Mouse (Mus musculus): ENCODE data around the gene Litaf. TPM values are rescaled to one million over a fixed set of nuclear protein-coding genes. Genes with fewer than 3 reads are reported as not detected.

The Litaf gene
- polyA plus RNA-seq, 1 experiment from 2014 or later: 31.6 TPM

DNA sequence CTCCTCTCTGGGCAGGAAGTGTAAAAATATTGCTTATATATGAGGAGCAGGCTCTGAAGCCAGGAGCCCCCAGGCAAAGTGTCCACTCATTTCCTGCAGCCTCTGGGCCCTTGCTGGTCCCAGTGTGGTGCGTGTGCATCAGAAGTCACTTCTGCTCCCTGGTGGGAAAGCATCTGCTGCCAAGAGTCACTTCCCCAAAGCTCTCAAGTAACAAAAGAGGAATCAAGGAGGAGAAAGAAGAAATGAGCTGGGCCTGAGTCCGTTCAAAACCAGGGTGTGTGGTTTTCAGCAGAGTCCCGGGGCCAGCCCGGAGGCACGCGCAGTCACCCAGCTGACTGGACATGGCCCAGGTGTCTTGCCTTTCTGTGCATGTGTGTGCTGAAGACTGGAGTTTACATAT lies 59.9 kb downstream of the Litaf start:
- Histone ChIP-seq H3K9me3 (replicated peaks) (no peaks in the 10 kb centered on the region), H3K9ac (no peak overlapping the region), H3K4me2 (no peak overlapping the region), H3K27ac (peak overlapping the region; percentile 51), H3K27me3 (no peaks in the 10 kb centered on the region), H3K4me3 (replicated peaks) (no peak overlapping the region), H3K4me1 (replicated peaks) (peaks cover 26% of the 10 kb centered on the region), H3K36me3 (no peaks in the 10 kb centered on the region)
- ATAC-seq (ENCODE audit: low read depth): 0 out of 2 replicates have a peak, but pooled peaks have one; percentile 42
- DNase-seq: no peak
- 37% methylated on average over 6 of the region's 6 CpGs for WGBS (ENCODE audit: insufficient replicate concordance)

DNA sequence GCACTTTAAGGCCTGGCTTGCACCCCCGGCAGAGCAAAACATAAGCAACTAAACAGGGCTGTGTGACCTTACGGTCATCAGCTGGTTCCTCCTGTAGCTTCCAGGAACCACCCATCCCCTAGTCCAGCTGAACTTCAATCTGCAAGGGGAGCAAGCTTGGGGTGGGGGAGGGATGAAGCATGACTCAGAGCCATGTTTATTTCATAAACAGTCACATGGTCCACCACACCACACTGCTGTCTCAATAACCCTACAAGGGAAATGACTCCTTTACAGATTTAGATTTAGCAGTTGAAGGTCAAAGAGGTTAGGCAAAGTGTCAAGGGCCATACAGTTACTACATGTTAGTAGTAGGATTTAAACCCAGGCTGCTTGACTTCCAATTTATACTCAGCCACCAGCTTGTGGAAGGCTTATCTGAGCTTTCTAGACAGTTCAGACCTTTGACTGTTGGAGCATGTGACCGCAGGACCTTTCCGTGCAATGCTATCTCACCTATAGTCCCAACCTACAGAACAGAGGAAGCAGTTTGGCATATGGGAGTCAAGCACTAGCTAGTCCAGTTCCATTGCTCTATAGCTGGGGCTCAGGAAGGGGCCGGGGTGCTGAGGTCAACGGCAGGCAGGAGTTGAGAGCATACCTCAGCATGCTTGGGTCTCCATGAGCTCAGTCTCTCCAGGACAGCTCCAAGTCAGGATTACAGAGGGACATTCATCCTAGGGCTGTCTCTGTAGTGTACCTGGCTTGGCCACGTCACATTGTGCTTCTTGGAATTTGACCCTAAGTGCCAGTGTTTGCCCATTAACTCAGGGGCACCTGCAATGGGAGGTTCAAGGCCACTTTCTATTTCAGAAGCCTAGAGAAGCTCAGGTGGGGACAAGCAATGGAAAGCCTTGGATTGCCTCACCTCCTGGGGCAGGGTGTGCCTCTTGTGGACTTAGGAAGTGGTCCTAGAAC lies 64.0 kb downstream of the Litaf start:
- H3K27ac ChIP-seq: no peak overlapping the region; the same call in 1 of the 2 replicates

DNA sequence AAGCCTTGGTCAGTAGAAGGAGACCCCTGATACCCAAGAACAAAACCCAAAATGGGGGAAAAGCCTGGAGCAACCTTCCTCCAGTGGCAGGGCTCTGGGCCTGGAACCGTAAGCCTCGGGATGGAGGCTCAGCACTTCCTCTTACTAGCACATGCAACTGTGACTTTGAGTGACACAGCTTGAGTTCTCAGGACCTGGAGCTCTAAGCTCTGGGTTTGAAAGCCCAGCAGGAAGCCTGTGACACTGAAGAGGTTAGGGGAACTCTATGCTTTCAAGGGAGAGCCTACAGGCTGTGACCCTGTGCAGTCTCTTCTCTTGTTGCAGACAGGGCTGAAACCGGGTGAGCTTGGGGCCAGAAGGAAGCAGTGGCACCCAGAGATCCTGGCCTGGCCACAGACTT lies 66.1 kb downstream of the Litaf start:
- no peaks in the 10 kb centered on the region for H3K36me3 ChIP-seq
- ATAC-seq (ENCODE audit: low read depth) (peak; percentile 37; the same call in 1 of the 2 replicates), DNase-seq (no peak)
- no peaks in the 10 kb centered on the region for H3K9me3 ChIP-seq (replicated peaks)
- peak overlapping the region; percentile 34 for H3K27ac ChIP-seq
- H3K27me3 ChIP-seq: no peaks in the 10 kb centered on the region
- H3K4me3 ChIP-seq (replicated peaks): no peak overlapping the region
- no peak overlapping the region for H3K4me2 ChIP-seq
- H3K9ac ChIP-seq: no peak overlapping the region
- 29% methylated on average over 3 of the region's 3 CpGs for WGBS (ENCODE audit: insufficient replicate concordance)
- H3K4me1 ChIP-seq (replicated peaks): peaks cover 26% of the 10 kb centered on the region

More for the DNA sequence above, 64.0 kb downstream of the Litaf start:
- H3K4me1 ChIP-seq (replicated peaks): peaks cover 26% of the 10 kb centered on the region
- H3K4me3 ChIP-seq (replicated peaks): no peak overlapping the region
- H3K27me3 ChIP-seq: no peaks in the 10 kb centered on the region
- H3K9ac ChIP-seq: no peak overlapping the region
- WGBS (ENCODE audit: insufficient replicate concordance): 44% methylated on average over 7 of the region's 7 CpGs
- ATAC-seq (ENCODE audit: low read depth) (peak; percentile 49), DNase-seq (no peak)
- no peaks in the 10 kb centered on the region for H3K36me3 ChIP-seq
- H3K9me3 ChIP-seq (replicated peaks): no peaks in the 10 kb centered on the region
- H3K4me2 ChIP-seq: no peak overlapping the region

DNA sequence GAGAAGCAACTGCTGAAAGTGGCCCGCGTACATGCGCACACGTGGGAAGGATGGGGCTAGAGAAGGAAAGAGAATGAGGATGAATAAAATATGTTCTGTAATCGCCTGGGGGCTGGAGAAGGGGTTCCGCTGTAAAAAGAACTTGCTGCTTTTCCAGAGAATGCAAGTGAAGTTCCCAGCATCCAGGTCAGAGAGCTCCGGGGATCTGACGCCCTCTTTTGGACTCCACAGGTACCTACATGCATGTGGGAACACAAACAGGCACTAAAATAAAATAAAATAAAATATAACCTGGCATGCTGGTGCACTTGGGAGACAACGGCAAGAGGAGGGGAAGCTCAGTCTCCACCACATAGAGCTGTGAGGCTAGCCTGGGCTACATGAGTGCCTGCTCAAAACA lies 67.7 kb downstream of the Litaf start:
- no peak overlapping the region for H3K27ac ChIP-seq
- H3K4me3 ChIP-seq (replicated peaks): no peak overlapping the region
- no peaks in the 10 kb centered on the region for H3K27me3 ChIP-seq
- ATAC-seq (ENCODE audit: low read depth) (no peak), DNase-seq (no peak)
- no peaks in the 10 kb centered on the region for H3K36me3 ChIP-seq
- WGBS (ENCODE audit: insufficient replicate concordance): 70% methylated on average over 9 of the region's 9 CpGs
- H3K4me1 ChIP-seq (replicated peaks): peaks cover 29% of the 10 kb centered on the region
- no peak overlapping the region for H3K9ac ChIP-seq
- no peaks in the 10 kb centered on the region for H3K9me3 ChIP-seq (replicated peaks)
- no peak overlapping the region for H3K4me2 ChIP-seq

DNA sequence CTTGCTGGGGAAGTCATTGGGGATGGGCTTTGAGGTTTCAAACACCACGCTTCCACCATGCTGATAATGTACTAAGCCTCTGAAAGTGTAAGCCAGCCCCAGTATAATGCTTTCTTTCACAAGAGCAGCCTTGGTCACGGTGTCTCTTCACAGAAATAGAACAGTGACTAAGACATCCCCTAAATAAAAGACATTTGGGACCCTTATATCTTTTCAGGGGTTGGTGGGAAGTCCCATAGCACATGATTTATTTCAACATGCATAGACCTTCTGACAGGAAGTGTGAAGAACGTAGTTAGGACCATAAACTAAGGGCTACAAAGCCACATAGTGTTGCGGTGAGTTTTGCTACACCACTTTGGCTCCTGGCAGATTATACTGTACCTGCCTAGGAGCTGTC lies 69.4 kb downstream of the Litaf start:
- DNase-seq (no peak), ATAC-seq (ENCODE audit: low read depth) (no peak)
- Histone ChIP-seq H3K4me2 (no peak overlapping the region), H3K4me3 (replicated peaks) (no peak overlapping the region), H3K4me1 (replicated peaks) (peaks cover 34% of the 10 kb centered on the region), H3K27me3 (no peaks in the 10 kb centered on the region), H3K36me3 (no peaks in the 10 kb centered on the region), H3K9ac (no peak overlapping the region), H3K9me3 (replicated peaks) (no peaks in the 10 kb centered on the region), H3K27ac (no peak overlapping the region)
- WGBS (ENCODE audit: insufficient replicate concordance): 44% methylated on average over 4 of the region's 4 CpGs

DNA sequence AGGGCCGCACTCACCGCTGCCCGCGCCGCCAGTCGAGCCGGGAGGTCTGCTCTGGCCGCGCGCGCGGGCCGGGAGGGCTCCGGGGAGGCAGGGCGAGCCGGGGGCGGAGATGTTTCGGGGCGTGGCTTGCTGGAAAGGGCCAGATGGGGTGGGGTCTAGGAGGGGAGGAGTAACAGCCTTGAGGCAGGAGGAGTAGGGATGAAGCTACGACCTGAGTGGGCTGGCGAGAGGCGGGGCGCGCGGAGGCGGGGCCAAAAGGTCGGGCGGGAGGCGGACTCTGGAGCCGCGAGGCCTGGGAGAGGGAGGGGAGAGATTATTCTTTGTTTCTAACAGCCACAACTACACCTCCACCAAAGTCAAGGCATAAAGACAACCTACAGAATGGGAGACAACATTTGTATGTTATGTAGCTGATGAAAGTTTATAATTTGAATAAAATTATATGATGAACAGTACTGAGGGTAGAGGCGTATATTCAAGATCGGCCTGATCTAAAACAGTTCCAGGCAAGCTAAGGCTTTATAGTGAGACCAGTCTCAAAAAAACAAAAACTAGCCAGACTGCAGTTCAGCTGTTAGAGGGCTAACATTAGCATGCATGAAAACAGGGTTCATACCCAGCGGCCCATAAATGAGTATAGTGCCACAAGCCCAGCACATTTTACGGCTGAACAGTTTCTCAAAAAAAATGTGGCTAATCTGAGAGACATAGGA lies 72.8 kb downstream of the Litaf start:
- DNase-seq: peak; percentile 94
- WGBS (ENCODE audit: insufficient replicate concordance): 10% methylated on average over 34 of the region's 35 CpGs
- H3K4me2 ChIP-seq: peak overlapping the region; percentile 99
- H3K4me3 ChIP-seq (replicated peaks): peak overlapping the region; percentile 77
- peak; percentile 94 for ATAC-seq (ENCODE audit: low read depth)
- no peaks in the 10 kb centered on the region for H3K9me3 ChIP-seq (replicated peaks)
- H3K27me3 ChIP-seq: no peaks in the 10 kb centered on the region
- H3K36me3 ChIP-seq: no peaks in the 10 kb centered on the region
- peaks cover 33% of the 10 kb centered on the region for H3K4me1 ChIP-seq (replicated peaks)
- peak overlapping the region; percentile 73 for H3K27ac ChIP-seq
- H3K9ac ChIP-seq: peak overlapping the region; percentile 87

DNA sequence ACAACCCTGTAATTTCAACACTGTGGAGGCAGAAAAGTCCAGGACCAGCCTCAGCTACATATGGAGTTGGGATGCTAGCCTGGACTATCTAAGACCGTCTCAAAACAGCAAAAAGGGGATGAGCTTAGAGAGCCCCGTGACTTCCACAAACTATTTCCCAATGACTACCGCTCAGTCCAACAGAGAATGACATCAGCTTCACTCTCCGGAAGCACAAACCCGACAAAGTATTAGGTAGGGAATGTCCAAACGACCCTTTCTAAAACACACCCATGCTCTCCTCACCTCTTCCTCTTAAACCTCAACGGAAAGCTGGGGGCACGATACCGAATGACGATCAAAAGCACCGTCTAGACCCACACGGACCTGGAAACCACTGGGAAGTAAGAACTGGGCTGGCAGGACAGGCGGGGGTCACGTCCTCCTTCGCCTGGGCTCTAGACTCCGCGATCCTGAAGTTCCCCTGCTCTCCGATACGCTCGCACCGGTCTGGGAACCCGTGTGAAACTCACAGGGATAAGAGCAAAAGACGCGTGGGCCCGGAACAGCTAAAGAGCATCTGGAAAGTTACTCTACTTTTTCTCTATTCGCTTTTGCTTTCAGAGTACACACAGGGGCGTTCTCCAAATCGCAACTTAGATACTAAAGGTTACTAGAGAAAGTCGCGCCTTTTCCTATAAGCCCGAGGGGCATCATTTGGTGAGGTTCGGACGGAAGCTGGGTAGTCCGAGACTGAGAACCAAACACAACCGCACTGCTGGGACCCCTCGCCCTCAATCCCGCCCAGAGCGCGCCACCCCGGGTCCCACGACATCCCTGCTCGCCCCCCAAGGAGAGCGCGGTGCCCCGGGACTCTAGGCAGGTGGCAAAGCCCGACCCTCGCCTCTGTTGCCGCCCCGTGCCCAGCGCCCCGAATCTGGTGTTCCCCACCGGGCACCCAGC lies 73.6 kb downstream of the Litaf start:
- no peaks in the 10 kb centered on the region for H3K27me3 ChIP-seq
- peak overlapping the region; percentile 87 for H3K9ac ChIP-seq
- WGBS (ENCODE audit: insufficient replicate concordance): under 1% methylated on average over 52 of the region's 52 CpGs
- DNase-seq (peak; percentile 26), ATAC-seq (ENCODE audit: low read depth) (peak; percentile 18)
- peak overlapping the region; percentile 77 for H3K4me3 ChIP-seq (replicated peaks)
- peak overlapping the region; percentile 99 for H3K4me2 ChIP-seq
- H3K36me3 ChIP-seq: no peaks in the 10 kb centered on the region
- H3K4me1 ChIP-seq (replicated peaks): peaks cover 37% of the 10 kb centered on the region
- H3K9me3 ChIP-seq (replicated peaks): no peaks in the 10 kb centered on the region
- peak overlapping the region; percentile 73 for H3K27ac ChIP-seq

DNA sequence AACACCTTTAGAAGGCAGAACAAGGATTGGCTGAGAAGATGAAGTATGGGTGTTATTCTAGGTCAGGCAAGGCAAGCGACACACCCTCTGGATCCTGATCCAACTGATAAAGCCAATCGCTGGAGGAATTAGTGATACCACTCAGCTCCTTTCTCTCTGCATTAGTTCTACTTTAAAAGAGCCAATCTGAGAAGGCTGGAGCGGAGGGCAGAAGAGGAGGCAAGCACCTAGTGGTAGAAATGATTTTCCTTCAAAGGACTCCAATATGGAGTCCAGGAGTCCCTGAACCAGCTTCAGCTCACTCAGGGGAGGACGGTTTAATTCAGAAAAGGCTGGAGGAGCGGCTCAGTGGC lies 74.2 kb downstream of the Litaf start:
- H3K36me3 ChIP-seq: no peaks in the 10 kb centered on the region
- peak overlapping the region; percentile 87 for H3K9ac ChIP-seq
- H3K4me2 ChIP-seq: peak overlapping the region; percentile 99
- peak overlapping the region; percentile 77 for H3K4me3 ChIP-seq (replicated peaks)
- DNase-seq: no peak
- H3K27ac ChIP-seq: peak overlapping the region; percentile 59
- H3K27me3 ChIP-seq: no peaks in the 10 kb centered on the region
- ATAC-seq (ENCODE audit: low read depth): no peak
- peaks cover 39% of the 10 kb centered on the region for H3K4me1 ChIP-seq (replicated peaks)
- no peaks in the 10 kb centered on the region for H3K9me3 ChIP-seq (replicated peaks)
- WGBS (ENCODE audit: insufficient replicate concordance): 18% methylated on average over 5 of the region's 5 CpGs

DNA sequence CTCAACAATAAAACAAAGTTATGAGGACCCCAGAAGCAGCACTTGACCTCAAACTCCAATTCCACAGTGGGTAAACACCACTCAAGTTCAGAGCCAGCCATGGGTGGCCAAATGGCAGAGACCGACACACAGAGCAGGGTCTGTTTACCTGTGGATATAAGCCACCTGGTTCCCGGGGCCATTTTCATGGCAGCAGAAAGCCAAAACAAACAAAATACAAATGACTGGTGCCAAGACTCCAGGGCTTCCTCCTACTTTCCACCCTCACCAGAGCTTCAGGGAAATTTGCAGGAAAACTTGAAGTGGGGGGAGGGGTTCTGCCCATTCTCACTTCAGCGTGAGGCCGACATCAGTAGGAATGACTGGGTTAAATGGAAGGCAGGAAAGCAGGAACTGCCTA lies 75.2 kb downstream of the Litaf start:
- H3K9ac ChIP-seq: no peak overlapping the region
- ATAC-seq (ENCODE audit: low read depth) (no peak), DNase-seq (no peak)
- peaks cover 39% of the 10 kb centered on the region for H3K4me1 ChIP-seq (replicated peaks)
- 78% methylated on average over 4 of the region's 4 CpGs for WGBS (ENCODE audit: insufficient replicate concordance)
- no peaks in the 10 kb centered on the region for H3K27me3 ChIP-seq
- no peaks in the 10 kb centered on the region for H3K9me3 ChIP-seq (replicated peaks)
- H3K4me3 ChIP-seq (replicated peaks): no peak overlapping the region
- no peak overlapping the region for H3K27ac ChIP-seq
- no peak overlapping the region for H3K4me2 ChIP-seq
- H3K36me3 ChIP-seq: no peaks in the 10 kb centered on the region

DNA sequence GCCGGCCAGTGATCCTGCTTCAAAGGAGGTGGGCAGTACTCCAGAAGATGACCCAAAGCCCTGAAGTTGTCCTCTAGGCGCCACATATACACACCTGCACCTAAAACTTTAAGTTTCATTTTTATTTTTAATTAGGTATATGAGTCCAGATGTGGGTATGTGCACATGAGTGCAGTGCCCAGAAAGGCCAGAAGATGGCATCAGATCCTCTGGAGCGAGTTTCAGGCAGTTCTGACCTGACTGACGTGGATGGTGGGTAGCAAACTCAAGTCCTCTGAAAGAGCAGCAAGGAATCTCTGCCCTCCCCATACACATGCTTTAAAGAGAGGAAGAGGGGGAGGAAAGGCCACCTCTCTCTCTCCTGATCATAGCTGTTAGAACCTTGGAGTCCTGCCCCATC lies 76.1 kb downstream of the Litaf start:
- ATAC-seq (ENCODE audit: low read depth): no peak
- Histone ChIP-seq H3K4me1 (replicated peaks) (peaks cover 44% of the 10 kb centered on the region), H3K4me3 (replicated peaks) (no peak overlapping the region), H3K9me3 (replicated peaks) (no peaks in the 10 kb centered on the region), H3K9ac (no peak overlapping the region), H3K27me3 (no peaks in the 10 kb centered on the region), H3K4me2 (no peak overlapping the region), H3K27ac (no peak overlapping the region; the same call in 1 of the 2 replicates), H3K36me3 (no peaks in the 10 kb centered on the region)
- WGBS (ENCODE audit: insufficient replicate concordance): 63% methylated on average over 4 of the region's 4 CpGs
- no peak for DNase-seq

DNA sequence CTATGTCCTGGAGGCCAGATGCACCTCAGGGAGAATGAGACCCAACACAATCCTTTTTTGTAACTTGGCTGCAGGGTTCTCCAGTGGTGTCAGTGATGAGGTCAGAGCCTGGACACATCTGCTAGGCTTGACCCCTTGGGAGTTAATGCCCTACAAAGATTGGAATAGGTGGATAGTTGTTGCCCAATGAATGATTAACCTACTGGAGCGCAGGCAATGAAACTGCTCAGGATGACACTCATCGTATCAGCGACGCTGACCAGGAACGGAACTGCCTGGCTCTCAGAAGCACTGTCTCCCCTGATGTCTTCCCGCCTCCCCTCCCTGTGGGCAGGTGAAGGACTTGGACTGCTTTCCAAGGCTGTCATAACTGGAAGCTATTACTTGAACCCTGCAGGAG lies 76.6 kb downstream of the Litaf start:
- Histone ChIP-seq H3K27ac (no peak overlapping the region; the same call in 1 of the 2 replicates), H3K9me3 (replicated peaks) (no peaks in the 10 kb centered on the region), H3K36me3 (no peaks in the 10 kb centered on the region), H3K9ac (no peak overlapping the region), H3K27me3 (no peaks in the 10 kb centered on the region), H3K4me2 (no peak overlapping the region), H3K4me3 (replicated peaks) (no peak overlapping the region), H3K4me1 (replicated peaks) (peaks cover 49% of the 10 kb centered on the region)
- DNase-seq (no peak), ATAC-seq (ENCODE audit: low read depth) (no peak)
- WGBS (ENCODE audit: insufficient replicate concordance): 83% methylated on average over 6 of the region's 6 CpGs
